Mouse (Mus musculus): ENCODE data around the gene Fgfbp3.

DNA sequence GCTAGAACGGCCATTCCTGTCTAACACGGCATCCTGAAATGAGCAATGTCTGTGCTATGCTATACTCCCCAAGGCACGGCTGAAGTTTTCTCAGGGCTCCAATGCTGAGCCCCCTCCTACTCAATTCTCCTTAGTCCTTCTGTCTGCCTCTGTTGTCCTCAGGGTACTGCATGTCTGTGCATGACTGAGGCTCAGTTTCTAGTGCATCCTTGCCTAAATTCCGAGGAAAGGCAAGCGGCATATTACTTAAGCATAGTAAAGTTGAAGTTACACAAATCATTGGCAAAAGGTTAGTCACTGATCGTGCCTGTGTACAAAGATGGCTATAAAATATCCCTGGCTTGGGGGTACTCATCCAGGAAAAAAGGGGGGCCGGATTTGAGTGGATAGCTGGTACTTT is 6.4 kb downstream of the Fgfbp3 start:
- TF ChIP-seq CTCF (IDR thresholded peaks at IDR 0.05; ENCODE audit: extremely low read depth, insufficient read length, insufficient replicate concordance, low read depth, low read length) (no peak), POLR2A (IDR thresholded peaks at IDR 0.05; ENCODE audit: low read depth, low read length) (no peak)

Measured in small intestine, adult 2 months (tissue).